Mouse (Mus musculus) urinary bladder, adult 2 months (tissue): ENCODE results near the gene Tfdp1. TPM values are rescaled to one million over a fixed set of nuclear protein-coding genes. Genes with fewer than 3 reads are reported as not detected.

ENCODE experiments used
- DNase-seq: peaks from one replicate; pipeline ENCODE4 v3.0.0; 2022; ENCODE audit warnings: low spot score
- polyA plus RNA-seq: library from polyadenylated mRNA; depleted of rRNA; stranded (reverse); fragments of >200 nt; gene quantifications from 2 replicates; pipeline ENCODE4 v1.2.3, GENCODE M21; 2012; rRNA removed

Tfdp1 gene
- polyA plus RNA-seq, 1 experiment: 83.9 TPM

DNA sequence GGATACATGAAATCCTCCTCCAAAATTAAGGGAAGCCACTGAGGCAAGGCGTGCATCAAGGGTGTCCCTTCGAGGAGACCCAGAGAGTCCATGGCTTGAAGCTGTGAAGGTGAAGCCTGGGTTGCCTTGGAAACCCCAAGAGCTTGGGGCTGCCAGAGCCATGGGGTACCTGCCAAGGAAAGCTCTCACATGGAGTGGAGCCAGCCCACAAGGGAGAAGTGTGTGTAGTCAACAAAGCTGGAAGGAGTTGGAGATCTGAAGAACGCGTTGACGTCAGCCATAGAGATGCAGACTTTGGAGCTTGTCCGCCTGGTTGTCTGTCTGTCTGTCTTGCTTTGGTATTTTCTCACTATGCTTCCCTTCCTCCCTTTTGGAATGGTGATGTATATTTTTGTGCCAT, 82.4 kb downstream of the Tfdp1 start:
- no peak for DNase-seq

DNA sequence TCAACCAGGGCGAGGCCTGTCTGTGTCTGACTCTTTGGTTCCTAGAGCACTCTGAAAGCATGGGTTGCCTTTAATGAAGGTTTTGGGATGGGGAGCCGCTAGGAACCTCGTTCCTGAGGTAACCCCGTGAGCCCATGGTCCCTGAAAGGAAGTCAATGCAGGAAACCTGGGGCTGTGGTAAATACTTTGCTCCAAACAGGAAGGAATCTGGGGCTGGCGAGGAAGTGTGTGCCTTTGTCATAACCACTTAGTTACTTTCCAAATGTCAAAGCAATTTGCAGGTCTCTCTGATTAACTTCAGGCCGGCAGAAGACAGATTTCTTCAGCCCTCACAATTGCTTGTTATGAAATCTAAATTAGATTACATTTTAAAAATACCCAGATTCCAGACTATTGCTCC, 88.8 kb downstream of the Tfdp1 start:
- DNase-seq: no peak

Other genes starting within 250 kb of the Tfdp1 start
- gene Pcid2, start 233.3 kb upstream of the Tfdp1 start, polyA plus RNA-seq: 23.8 and 24.5 TPM in 2 replicates
- 55.7 and 58.2 TPM in 2 replicates for gene Cul4a, start 233.1 kb upstream of the Tfdp1 start, polyA plus RNA-seq
- 555 and 563 TPM in 2 replicates for gene Lamp1, start 179.6 kb upstream of the Tfdp1 start, polyA plus RNA-seq
- 14.2 and 14.9 TPM in 2 replicates for gene Grtp1, start 138.1 kb upstream of the Tfdp1 start, polyA plus RNA-seq
- gene Adprhl1, start 84.6 kb upstream of the Tfdp1 start, polyA plus RNA-seq: 0.36 and 0.81 TPM in 2 replicates
- 27.7 and 28.2 TPM in 2 replicates for gene Dcun1d2, start 50.6 kb upstream of the Tfdp1 start, polyA plus RNA-seq
- gene Tmco3, start 50.6 kb upstream of the Tfdp1 start, polyA plus RNA-seq: 22.1 and 23.8 TPM in 2 replicates
- not detected in 2 replicates for gene Atp4b, start 58.1 kb downstream of the Tfdp1 start, polyA plus RNA-seq
- gene Grk1, start 66.3 kb downstream of the Tfdp1 start, polyA plus RNA-seq: 0.01 TPM in 2 replicates
- 4.7 and 4.8 TPM in 2 replicates for gene Tmem255b, start 96.4 kb downstream of the Tfdp1 start, polyA plus RNA-seq
- 265 and 305 TPM in 2 replicates for gene Gas6, start 155.7 kb downstream of the Tfdp1 start, polyA plus RNA-seq
- 0.04 and 0.07 TPM in 2 replicates for gene 1700029H14Rik, start 223.7 kb downstream of the Tfdp1 start, polyA plus RNA-seq